Mouse (Mus musculus) lung, postnatal 10 days (tissue): ENCODE measurements around the gene Ntn5.
"Not testable (repeated sequence)": the region's sequence is repeated elsewhere in the genome, so short reads cannot be mapped to it uniquely, and the experiment has no call there.

Source experiments
- DNase-seq: peaks from one replicate; pipeline ENCODE4 v3.0.0; 2021

The Ntn5 gene

DNA sequence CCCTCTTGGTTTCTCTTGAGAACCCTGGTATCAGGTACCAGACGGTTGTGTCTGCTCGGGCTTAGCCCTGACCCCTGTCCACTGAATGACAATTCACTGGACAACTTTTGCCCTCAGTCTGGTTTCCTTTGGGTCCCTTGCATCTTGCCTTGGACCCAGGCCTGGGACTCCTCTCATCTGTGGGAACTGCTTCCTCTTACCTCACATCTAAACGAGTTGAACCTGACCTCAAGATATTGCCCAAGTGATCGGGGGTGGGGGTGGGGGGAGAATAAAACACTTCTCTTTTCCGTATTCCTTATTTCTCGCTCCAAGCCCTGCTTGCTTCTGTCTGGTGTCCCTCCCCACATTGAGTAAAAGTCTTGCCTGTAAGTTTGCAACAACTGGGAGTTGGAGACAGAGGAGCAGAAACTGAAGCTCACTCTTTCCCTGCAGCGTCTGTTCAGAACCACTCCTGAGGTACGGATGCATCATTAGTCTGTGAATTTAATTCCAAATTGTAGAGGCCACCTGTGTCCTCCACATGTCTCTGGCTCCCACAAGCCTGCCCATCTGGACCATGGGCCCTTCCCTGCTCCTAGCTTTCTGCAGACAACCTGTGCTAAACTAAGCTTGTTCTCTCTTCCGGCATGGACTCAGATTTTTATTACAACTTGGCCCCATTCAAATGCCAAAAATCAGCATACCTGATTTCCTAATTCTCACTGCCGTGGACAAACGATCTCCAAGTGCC lies 22.9 kb upstream of the Ntn5 start:
- no peak for DNase-seq

DNA sequence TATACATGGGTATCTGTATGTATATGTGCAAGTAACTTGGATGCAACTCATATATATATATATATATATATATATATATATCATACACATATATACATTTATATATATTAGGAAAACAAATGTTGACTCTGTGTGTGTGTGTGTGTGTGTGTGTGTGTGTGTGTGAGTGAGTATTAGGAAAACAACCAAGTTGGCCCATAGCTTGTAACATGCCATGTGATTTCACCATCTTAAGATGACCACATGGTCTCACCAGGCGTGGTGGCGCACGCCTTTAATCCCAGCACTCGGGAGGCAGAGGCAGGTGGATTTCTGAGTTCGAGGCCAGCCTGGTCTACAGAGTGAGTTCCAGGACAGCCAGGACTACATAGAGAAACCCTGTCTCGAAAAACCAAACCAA lies 22.1 kb upstream of the Ntn5 start:
- not testable (repeated sequence) for DNase-seq

DNA sequence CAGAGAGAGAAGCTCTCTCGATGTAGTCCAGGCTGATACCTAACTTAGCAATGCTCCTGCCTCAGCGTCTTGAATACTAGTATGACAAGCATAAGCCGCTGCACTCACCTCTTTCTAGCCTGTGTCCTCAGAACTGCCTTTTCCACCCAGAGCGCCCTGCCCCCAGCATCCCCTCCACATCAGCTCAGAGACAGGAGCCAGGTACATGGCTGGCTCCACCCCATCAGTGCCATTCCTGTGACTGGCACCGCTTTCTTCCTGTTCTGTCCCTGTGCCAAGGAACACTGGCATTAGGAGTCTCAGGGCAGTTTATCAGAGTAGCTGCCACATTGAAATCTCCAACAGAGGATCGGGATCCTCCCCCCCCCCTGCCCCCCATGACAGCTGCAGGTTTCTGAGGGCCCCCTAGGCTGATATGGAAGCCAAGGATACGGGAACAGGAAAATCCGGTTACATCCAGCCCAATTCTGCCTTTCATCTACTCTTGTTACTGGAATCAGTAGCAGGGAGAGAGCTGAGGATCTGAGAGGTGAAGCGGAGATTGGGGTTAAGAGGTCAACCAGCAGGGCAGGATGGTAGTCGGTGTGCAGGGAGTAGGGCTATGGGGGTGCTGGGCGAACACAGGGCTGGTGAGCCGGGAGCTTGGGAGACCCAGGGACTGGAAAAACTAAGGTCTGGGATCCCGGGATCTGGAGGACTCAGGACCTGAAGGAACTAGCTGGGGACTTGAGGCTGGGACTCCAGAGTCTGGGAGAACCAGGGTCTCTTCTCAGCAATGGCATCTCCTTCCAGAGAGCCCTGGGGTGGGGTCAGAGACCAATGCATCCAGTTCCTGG lies 18.3 kb upstream of the Ntn5 start:
- no peak for DNase-seq

DNA sequence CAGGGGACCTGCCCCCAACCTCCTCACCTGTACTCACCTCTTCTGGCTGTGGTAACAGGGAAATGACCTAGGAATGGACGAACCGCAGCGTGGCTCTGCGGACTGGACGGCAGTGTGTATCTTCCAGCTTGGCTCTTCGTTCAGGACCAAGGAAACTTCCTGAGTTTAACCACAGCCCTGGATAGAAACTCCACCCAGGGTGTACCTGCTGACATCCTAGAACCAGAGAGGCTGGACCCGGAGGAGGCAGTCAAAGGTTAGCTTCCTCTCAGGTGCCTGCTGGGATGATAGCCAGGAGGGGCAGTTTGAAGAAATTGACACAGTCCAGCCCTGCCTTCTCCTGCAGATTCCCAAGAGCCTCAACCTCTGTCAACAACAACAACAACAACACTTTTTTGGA lies 17.7 kb upstream of the Ntn5 start, which contains the start of gene Fut2:
TSS of gene Fut2 (minus strand) at position 234 of the 400 bp plus-strand sequence.
- DNase-seq: no peak

DNA sequence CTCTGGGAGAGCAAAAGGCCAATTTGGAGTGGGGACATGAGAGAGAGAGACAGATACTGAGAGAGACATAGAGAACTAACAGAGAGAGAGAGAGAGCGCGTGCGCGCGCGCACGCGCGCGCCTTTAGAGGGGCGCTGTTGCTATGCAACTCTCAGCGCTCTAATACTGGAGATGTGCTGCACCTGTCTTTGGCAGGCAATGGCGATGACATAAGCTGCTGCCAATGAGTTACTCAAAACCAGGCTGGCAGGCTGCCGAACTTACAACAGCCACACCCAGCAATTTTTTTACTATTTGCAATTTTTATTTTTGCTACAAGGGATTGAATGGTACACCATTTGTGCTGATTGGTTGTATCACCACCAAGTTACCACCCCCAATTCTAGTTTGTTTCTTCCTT lies 16.1 kb upstream of the Ntn5 start:
- DNase-seq: no peak

DNA sequence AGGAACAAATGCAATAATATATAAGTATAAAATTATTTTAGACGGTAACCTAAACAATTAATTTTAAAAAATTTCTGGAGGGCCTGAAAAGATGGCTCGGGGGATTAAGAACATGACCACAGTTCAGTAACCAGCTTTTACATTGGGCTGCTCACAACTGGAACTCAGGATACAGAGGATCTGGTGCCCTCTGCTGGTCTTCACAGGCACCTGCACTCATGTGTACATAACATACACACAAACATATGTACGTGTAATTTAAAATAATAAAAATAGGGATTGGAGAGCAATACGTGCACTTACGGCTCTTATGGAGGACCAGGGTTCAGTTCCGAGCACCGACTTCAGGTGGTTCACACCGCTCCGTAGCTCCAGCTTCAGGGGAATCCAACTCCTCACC lies 14.9 kb upstream of the Ntn5 start:
- DNase-seq: no peak

DNA sequence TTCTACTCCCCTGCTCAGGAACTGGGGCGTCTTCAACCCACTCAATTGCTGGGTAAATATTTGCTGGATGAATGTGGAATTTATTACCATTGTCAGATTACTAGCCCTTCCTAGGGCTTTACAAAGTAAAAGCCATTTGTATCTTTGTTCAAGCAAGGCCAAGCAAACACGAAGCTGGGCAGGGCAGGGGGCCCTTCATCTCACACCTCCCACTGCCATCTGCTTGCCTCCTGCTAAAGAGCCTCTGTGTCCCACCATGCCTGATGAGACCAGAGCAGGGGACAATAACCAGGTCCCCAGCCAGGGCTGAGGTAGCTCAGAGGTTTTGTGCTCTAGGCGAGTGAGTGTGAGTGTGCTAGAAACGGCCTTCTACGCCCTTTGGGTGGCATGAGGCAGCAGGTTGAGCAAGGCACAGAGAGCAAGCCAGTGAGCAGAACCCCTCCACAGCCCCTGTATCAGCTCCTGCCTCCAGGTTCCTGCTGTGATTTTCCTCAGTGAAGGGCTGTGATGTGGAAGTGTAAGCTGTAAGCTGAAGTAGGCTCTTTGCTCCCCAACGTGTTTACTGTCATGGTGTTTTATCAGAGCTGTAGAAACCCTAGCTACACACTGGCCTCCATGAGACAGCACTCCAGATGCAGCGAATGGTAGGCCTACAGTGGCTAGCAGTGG lies 6.1 kb upstream of the Ntn5 start:
- DNase-seq: no peak

DNA sequence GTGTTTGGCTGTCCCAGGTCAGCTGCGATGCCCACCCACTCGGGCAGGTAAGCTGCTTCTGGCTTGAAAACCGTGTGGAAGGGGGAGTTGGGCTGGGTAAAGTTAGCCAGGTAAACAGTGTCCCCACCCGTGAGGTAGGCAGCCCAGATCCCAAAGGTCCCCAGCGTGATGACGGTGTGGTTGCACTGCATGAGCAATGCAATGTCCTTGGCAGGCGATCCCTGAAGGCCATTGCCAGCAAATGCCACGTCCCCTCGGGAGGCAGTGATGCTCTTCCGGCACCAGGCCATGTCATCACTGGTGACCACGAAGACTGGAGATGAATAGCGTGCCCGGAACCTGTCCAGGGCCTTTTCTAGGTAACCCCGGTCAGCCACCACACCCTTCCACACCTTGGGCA lies 5.3 kb upstream of the Ntn5 start:
- no peak for DNase-seq

DNA sequence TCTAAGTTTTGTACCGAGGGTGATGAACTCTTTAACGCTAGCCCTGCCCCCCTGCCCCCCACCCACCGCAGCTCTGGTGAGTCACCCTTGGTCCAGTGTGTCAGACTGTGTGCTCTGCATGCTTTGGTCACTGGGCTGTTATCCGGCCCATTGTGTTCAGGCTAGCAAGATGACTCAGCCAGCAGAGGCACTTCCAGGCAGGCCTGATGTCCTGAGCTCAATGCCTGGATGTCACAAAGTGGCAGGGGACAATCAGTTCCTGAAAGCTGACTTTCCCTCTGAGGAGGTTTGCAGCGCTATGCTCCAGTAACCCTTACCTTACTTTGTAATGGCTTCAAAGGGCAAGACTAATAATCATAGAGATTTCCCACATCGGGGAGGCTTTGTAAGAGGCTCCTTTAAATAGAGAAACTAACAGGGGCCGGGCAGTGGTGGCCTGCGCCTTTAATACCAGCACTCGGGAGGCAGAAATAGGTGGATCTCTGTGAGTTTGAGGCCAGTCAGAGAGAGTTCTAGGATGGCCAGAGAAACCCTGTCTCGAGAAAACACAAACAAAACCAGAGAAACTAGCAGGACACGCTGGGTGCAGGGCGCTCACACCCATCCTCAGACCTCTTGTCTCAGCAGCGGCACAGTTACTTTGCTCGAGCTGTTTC lies 3.7 kb upstream of the Ntn5 start:
- DNase-seq: peak; percentile 64

DNA sequence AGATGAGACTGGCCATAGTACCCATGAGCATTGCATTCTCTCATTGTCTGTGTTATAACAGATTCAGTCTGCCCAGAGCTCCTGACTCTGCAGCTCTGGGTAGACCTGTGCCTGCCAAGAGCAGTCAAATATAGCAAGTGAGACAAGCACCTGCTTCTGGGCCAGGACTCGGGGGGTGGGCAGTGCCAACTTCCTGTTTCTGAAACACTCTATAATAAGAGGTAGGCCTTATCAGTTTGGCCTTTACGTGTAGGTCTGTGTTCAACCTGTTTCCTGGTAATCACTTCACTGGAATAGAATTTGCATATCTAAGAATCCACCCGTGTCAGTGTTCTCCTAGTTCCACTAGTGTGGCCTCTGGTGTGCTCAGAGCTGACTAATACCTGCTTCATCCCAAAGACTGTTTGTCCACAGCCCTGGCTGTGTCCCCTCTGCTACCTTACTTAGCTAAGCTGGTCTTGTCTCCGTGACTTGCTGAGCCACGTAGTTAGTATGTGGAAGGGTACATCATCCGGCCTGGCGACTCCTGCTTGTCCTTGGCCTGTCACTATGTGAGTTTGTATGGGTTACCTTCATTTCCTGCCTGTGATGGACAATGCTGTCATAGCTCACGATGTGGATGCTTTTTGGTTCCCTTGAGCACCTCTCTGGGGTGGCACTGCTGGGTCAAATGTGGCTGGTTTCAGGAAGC lies 2.6 kb upstream of the Ntn5 start:
- DNase-seq: no peak

DNA sequence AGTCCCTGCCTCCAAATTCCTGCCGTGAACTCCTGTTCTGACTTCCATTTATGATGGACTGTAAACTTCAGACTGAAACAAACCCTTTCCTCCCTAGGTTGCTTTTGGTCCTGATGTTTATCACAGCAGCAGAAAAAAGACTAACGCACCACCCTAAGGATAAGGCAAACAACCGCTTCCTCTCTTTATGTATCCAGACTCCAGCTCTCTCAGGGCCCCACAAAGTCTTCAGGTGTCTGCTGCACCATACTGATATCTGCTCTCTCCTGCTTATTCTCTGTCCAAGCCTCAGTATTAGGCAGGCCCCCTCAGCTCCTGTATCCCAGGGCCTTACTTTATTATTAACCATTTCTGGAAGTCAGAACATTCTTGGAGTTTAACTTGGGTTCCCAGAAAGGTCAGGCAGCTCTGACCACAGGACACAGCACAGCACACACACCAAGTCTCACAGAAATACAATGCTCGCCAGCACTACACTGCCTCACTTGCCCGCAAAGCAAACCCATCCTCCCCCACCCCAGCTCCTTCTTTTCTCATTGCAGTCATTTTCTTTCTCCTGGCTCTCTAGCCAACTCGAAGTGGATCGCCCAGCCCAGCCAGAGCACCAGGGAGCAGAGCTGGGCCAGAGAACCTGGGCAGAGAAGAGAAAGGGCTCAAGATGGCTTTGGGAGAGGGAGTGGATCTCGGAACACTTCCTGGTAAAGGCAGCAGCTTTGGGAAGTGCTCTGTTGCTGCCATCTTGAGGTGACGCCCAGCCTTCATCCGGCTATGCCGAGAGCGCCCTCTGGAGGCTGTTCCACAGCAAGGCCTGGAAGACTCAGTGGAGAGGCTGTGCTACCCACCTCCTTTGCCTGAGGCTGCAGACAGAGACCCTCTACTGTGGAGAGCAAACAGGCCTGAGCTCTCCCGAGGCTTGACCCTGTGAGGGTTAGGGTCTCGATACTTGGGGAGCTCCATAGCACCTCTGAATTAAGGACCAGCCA lies 1.4 kb upstream of the Ntn5 start:
- peak; percentile 93 for DNase-seq

DNA sequence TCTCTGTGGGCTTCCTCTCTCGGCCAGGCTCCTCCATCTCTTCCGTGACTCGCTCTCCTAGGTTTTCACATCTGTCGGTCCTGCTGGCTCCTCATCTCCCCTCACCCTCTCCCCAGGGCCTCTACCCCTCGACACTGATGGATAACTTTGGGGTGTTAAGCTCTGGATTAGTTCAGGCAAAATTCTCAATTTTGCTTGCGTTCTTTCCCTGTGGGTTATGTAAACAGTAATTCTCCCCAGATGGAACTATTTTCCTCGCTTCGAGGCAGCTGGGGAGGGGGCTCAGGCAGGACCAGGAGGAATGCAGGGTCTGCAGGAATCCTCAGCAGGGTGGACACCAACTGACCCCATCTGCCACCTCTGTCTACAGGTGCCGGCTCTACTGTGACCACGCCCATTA lies 2.0 kb downstream of the Ntn5 start:
- DNase-seq: no peak

DNA sequence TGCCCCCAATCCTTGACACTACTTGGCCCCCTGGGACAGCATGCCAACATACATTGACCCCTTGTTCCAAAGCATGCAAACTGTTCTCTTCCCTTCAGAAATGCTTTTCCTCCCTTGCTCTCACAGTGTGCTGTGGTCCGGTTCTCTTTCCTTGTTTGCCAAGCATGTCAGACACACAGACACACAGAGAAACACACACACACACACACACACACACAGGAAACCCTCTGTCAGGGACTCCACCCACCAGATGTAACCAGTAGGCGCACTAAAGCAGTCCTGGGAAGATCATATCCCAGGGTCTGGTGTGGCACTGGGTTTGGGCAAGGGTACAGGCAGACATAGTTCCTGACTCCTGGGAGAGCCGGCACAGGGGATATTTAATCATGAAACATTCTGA lies 3.0 kb downstream of the Ntn5 start:
- DNase-seq: no peak

DNA sequence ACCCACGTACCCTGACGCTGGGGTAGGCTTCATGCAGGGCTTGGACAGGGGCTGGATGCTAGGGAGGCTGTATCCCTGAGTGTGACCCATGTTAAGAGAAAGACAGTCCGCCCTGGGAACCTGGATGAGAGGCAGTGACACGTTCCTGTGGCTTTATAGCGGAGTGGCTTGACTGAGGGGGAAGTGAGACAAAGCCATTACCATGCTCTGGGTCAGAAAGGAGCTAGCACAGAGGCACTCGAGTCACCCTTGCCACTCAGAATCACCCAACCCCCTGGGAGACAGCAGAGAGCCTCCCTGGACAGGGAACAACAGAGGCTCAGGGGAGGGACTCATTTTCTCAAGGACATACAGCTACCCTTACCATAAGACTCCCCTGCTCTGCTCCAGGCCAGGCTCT lies 5.3 kb downstream of the Ntn5 start:
- no peak for DNase-seq

DNA sequence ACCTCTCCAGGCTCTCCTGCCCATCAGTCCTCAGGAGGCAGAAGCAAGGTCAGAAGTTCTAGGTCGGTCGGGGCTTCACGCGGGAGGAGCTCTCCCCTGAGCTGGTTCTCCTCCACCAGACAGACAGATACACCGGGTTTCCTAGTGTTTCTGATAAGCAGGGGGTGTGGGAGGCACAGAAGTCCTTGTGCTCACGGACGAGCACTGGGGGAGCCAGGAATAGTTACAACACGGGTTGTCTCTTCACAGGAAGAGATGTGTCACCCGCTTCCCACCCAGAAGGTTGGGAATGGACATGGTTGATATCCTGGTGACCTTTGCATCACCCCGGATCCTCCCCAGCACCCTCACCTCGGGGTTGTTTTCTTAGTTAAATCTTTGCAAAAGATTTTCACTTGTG lies 6.0 kb downstream of the Ntn5 start:
- no peak for DNase-seq

DNA sequence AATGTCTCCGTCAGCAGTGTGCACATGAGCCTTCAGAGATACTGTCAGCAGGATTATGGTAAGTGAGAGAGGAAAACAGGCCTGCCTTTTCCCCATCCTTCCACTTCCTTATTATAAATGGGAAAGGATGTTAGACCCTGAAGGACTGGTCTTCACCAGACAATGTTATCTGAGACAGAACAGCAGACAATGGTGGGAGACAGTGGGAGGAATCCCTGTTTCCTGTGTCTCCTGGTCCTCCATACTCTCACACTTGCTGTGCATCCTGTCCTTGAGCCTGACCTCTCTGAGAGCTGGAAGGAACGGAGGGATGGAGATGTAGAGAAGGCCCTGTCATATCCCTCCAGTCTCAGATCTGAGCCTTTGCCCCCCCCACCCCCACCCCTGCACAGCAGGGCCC lies 8.5 kb downstream of the Ntn5 start:
- DNase-seq: no peak

DNA sequence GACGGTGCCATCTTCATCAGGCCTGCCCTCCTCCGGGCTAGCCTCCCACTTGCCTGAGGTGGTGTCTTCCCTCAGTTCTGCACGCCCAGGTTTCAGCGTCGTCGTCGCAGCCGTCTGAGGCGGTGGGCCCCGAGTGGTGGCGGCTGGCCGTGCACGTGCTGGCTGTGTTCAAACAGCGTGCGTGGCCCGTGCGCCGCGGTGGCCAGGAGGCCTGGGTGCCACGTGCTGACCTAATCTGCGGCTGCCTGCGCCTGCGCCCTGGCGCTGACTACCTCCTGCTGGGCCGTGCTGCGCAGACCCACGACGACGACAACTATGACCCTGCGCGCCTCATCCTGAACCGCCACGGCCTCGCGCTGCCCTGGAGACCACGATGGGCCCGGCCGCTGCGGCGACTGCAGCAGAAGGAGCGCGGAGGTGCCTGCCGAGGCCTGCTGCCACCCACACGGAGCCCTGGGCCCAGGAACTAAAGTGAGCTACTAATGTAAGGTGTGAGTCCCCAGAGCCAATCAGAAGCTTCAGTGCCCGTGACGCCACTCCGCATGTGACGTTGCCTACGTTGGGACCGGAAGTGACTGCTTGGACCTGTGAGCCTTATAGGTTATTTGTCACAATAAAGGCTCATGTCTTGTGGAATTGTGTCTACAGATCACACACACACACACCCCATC lies 10.2 kb downstream of the Ntn5 start, which contains the start of gene Sec1:
TSS of gene Sec1 (minus strand) at position 482 of the 671 bp plus-strand sequence.
- no peak for DNase-seq

DNA sequence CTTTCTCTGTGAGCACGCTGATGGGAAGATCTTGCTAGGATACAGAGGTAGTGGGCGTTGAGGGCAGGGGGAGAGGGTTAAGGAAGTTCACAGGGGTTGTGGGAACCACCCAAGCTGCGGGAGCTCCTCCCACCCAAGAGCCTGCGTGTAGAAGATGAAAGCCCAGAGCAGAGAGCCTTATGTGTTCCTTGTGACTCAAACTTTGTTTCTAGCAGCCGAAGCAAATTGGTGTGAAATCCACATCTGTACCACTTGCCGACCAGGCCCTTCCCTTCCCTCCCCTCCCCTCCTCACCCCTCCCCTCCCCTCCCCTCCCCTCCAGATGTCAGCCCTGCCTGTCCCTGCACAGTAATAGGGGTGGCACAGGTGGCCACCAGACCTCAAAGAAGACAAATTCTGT lies 11.3 kb downstream of the Ntn5 start:
- DNase-seq: no peak

DNA sequence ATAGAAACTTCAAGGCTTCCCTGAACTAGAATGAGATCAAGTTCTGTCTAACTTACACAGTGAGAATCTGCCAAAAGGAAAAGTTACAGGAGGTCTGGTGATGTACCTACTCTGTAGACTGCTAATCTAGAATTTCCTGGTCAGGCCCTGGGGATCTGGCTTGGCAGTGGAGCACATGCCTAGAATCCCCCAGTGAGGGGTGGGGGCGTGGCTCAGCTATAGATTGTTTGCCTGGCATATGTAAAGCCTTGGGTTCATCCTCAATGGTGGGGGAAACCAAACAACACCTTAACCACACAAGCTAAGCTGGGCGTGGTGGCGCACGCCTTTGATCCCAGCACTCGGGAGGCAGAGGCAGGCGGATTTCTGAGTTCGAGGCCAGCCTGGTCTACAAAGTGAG lies 14.1 kb downstream of the Ntn5 start:
- DNase-seq: no peak

DNA sequence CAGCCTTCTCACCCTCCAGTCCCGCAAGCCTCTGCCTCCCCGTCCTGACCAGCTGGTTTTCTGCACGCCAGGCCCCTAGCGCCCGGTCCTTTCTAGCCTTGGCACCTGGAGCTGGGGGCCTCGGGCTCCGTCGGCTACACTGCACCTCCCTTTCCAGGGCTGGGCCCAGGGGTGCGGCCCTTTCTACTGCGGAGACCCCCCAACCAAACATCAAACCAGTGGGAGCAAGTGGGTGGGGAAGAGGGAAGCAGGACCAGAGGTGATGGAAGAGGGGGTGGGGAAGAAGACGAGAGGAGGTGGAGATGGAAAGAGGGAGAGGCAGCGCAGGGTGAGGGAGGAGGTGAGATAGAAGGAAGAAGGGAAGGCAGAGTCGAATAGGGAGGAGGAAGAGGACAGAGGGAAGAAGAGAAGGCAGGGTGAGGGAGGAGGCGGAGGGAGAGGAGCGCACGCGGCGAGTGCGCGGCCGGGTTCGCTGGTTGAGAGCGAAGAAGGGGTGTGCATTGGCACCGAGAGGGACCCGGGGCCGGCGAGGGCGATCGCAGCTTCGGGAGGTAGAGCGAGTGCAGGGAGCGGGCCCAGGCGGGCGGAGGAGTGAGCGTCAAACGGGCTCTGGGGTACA lies 15.8 kb downstream of the Ntn5 start, which contains the start of gene Car11:
TSS of gene Car11 (plus strand) at position 321 of the 619 bp plus-strand sequence.
- no peak for DNase-seq
